Mouse (Mus musculus) heart, postnatal 0 days (tissue): ENCODE measurements around the gene 9230102O04Rik.

Experiments
- CTCF ChIP-seq: IDR thresholded peaks from 2 replicates; pipeline ENCODE4 v1.5.1; 2016; ENCODE audit warnings: antibody characterized with exemption, control low read depth, low read depth
- EP300 ChIP-seq: IDR thresholded peaks from 2 replicates; pipeline ENCODE4 v1.6.1; 2016; ENCODE audit warnings: antibody characterized with exemption, low read depth

GRCm38 (mm10) chr2:9880271-9880670 lies 9.1 kb downstream of the 9230102O04Rik start:
- no peak for TF ChIP-seq CTCF
- TF ChIP-seq EP300 = no peak
